Mouse (Mus musculus) T-helper 1 cell (primary cell): ENCODE measurements around the gene Gm4312.
"Not testable (repeated sequence)": the region's sequence is repeated elsewhere in the genome, so short reads cannot be mapped to it uniquely, and the experiment has no call there.

Experiments used
- in situ Hi-C: fragments of 300-600 bp; cut with MboI, MseI; formaldehyde crosslinking; loops from one replicate; pipeline ENCODE4 v1.15.1; 2025; ENCODE audit warnings: high pct_unique_total_duplicates

Gm4312 gene

DNA sequence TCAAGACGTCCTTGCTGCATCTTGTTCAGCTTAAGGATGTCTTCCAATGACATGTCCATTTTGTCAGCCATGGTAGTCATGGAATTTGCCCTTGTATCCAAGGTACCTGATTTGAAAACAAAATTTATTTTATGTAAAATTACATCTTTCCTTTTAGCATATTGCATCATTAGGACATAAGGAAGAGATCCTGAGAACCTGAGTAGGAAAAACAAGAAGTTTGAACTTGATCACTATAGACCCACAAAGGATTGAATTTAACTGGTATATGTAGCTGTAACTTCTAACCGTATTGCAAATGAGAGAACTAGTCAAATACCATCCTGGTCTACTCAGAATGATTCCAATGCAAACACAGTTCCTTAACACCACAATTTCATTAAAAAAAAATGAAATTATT, at the start of gene Gm4312:
Gm4312 (minus strand) TSS at position 101 of the 400 bp plus-strand sequence.
- in situ Hi-C loops: not testable (repeated sequence)

DNA sequence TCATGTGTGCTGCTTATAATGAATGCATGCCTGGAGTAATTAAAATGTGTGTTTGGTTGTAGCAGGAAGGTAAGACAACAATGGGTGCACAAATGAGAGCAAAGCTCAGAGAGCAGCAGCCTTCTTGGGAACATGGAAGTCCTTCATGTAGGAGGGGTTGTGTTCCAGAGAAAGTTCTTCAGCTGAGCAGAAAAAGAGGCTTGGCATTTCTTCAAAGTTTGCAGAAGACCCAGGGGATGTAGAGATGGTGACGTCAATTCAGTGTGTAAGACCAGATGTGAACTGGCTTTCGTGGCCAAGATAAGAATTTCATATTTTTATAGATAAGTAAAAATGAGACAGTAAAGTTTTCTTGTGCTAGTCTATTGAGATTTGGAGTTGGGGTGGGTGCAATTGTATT, 45.2 kb upstream of the Gm4312 start:
- in situ Hi-C loops: no loop called here

DNA sequence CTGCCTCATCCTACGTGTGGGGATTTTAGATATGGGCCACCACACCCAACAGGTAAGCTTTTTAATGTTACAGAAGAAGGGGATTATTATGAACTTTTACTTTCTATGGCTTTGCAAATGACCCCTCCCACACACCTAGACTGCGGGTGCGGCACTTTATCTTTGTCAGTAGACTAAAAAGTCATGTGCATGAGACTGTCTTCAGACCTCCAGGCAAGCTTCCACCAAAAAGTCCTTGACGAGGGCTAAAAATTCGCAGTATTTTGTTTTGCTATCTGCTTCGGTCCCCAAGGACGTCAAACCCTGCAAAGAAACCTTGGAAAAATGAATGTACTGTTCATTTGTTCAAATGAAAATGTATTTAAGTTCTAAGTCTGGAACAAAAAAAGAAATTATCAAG, 33.2 kb upstream of the Gm4312 start:
- in situ Hi-C loops: no loop called here

DNA sequence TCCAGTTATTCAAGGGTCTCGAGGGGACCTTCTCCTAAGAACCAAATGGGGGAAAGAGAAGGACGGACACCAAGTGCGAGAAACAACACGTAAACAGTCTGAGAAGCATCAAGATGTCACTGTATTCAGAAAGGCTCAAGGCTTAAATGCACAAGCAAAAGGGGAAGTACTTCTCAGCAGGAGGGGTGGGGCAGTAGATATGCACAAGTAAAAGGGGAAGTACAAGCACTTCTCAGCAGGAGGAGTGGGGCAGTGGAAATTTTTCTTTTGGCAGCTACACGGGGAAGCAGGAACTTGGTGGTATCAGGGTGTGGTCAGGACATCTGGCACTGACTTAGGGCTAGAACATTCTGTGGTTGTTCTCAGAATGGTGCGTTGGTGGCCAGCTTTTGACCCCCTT, 19.9 kb upstream of the Gm4312 start:
- in situ Hi-C loops: not testable (repeated sequence)

DNA sequence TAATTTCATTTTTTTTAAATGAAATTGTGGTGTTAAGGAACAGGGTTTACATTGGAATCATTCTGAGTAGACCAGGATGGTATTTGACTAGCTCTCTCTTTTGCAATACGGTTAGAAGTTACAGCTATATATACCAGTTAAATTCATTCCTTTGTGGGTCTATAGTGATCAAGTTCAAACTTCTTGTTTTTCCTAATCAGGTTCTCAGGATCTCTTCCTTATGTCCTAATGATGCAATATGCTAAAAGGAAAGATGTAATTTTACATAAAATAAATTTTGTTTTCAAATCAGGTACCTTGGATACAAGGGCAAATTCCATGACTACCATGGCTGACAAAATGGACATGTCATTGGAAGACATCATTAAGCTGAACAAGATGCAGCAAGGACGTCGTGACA, 21.3 kb downstream of the Gm4312 start, which contains the start of gene Gm4307:
Gm4307 (plus strand) TSS at position 301 of the 400 bp plus-strand sequence.
- in situ Hi-C loops: not testable (repeated sequence)

DNA sequence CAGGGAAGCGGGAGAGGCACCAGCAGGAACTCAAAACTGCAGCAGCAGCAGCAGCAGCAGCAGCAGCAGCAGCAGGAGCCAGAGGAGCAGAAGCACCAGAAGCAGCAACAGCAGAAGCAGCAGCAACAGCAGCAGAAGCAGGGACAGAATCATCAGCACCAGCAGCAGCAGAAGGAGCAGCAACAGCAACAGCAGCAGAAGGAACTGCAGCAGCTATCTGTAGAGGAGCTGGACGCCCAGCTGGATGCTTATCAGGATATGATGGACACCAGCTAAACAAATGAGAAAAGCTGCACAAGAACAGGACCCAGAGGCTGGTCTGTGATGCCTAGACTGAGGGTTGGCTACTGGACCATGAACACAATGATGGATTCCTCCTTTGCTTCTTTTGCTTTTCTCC, 25.5 kb downstream of the Gm4312 start:
- in situ Hi-C loops: not testable (repeated sequence)

DNA sequence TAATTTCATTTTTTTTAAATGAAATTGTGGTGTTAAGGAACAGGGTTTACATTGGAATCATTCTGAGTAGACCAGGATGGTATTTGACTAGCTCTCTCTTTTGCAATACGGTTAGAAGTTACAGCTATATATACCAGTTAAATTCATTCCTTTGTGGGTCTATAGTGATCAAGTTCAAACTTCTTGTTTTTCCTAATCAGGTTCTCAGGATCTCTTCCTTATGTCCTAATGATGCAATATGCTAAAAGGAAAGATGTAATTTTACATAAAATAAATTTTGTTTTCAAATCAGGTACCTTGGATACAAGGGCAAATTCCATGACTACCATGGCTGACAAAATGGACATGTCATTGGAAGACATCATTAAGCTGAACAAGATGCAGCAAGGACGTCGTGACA, 31.6 kb downstream of the Gm4312 start, which contains the start of gene Gm4305:
Gm4305 (plus strand) TSS at position 301 of the 400 bp plus-strand sequence.
- in situ Hi-C loops: not testable (repeated sequence)

DNA sequence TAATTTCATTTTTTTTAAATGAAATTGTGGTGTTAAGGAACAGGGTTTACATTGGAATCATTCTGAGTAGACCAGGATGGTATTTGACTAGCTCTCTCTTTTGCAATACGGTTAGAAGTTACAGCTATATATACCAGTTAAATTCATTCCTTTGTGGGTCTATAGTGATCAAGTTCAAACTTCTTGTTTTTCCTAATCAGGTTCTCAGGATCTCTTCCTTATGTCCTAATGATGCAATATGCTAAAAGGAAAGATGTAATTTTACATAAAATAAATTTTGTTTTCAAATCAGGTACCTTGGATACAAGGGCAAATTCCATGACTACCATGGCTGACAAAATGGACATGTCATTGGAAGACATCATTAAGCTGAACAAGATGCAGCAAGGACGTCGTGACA, 36.7 kb downstream of the Gm4312 start, which contains the start of gene Gm4303:
Gm4303 (plus strand) TSS at position 301 of the 400 bp plus-strand sequence.
- in situ Hi-C loops: not testable (repeated sequence)

DNA sequence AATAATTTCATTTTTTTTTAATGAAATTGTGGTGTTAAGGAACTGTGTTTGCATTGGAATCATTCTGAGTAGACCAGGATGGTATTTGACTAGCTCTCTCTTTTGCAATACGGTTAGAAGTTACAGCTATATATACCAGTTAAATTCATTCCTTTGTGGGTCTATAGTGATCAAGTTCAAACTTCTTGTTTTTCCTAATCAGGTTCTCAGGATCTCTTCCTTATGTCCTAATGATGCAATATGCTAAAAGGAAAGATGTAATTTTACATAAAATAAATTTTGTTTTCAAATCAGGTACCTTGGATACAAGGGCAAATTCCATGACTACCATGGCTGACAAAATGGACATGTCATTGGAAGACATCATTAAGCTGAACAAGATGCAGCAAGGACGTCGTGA, 41.8 kb downstream of the Gm4312 start, which contains the start of gene Gm4302:
Gm4302 (plus strand) TSS at position 301 of the 400 bp plus-strand sequence.
- in situ Hi-C loops: not testable (repeated sequence)

DNA sequence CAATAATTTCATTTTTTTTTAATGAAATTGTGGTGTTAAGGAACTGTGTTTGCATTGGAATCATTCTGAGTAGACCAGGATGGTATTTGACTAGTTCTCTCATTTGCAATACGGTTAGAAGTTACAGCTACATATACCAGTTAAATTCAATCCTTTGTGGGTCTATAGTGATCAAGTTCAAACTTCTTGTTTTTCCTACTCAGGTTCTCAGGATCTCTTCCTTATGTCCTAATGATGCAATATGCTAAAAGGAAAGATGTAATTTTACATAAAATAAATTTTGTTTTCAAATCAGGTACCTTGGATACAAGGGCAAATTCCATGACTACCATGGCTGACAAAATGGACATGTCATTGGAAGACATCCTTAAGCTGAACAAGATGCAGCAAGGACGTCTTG, 47.0 kb downstream of the Gm4312 start, which contains the start of gene Gm4301:
Gm4301 (plus strand) TSS at position 301 of the 400 bp plus-strand sequence.
- in situ Hi-C loops: not testable (repeated sequence)
